Mouse (Mus musculus) stomach, postnatal 0 days (tissue): ENCODE results near the gene Rnf220. TPM values are rescaled to one million over a fixed set of nuclear protein-coding genes. Genes with fewer than 3 reads are reported as not detected.
A peak's percentile ranks its signal among the peaks of the same experiment; 100 is the strongest.

Experiments used
- ATAC-seq: fragments of 200-750 bp; cut with Nextera tagmentation; 2 replicates; pipeline ENCODE4 v1.8.0; 2017; ENCODE audit not compliant: low FRiP score, low TSS enrichment
- DNase-seq: peaks from one replicate; pipeline ENCODE4 v3.0.0-alpha.2; 2016; ENCODE audit warnings: low spot score
- H3K27ac ChIP-seq: fragments of 300-500 bp; sonication (generic); replicated peaks from 2 replicates; pipeline ENCODE4 v1.5.1; 2014; ENCODE audit warnings: mild to moderate bottlenecking, control low read depth
- H3K27me3 ChIP-seq: fragments of 300-500 bp; sonication (generic); 2 replicates; pipeline ENCODE4 v1.6.1; 2014; ENCODE audit warnings: low read length; ENCODE audit not compliant: control insufficient read depth, insufficient read depth
- H3K36me3 ChIP-seq: fragments of 300-500 bp; sonication (generic); 2 replicates; pipeline ENCODE4 v1.6.1; 2014; ENCODE audit warnings: low read length, mixed read lengths; ENCODE audit not compliant: control insufficient read depth, insufficient read depth
- H3K4me1 ChIP-seq: fragments of 300-500 bp; sonication (generic); replicated peaks from 2 replicates; pipeline ENCODE4 v1.6.1; 2014; ENCODE audit warnings: antibody characterized with exemption; ENCODE audit not compliant: control insufficient read depth, insufficient read depth
- H3K4me2 ChIP-seq: fragments of 300-500 bp; sonication (generic); replicated peaks from 2 replicates; pipeline ENCODE4 v1.6.1; 2014; ENCODE audit warnings: low read depth, mild to moderate bottlenecking, control low read depth, moderate library complexity
- H3K4me3 ChIP-seq: fragments of 300-500 bp; sonication (generic); 2 replicates; pipeline ENCODE4 v1.5.1; 2014; ENCODE audit warnings: low read depth, low read length, control low read depth
- H3K9ac ChIP-seq: fragments of 300-500 bp; sonication (generic); 2 replicates; pipeline ENCODE4 v1.6.1; 2014; ENCODE audit warnings: mild to moderate bottlenecking, low read length, control low read depth, mixed read lengths
- H3K9me3 ChIP-seq: fragments of 300-500 bp; sonication (generic); 2 replicates; pipeline ENCODE4 v1.6.1; 2016; ENCODE audit warnings: low read length; ENCODE audit not compliant: control insufficient read depth
- CTCF ChIP-seq: IDR thresholded peaks from 2 replicates; pipeline ENCODE4 v1.5.1; 2016; ENCODE audit warnings: antibody characterized with exemption, low read depth, mild to moderate bottlenecking, moderate library complexity
- EP300 ChIP-seq: optimal IDR thresholded peaks from 2 replicates; pipeline ENCODE3; 2016; ENCODE audit warnings: antibody characterized with exemption
- WGBS: fragments of 180-500 bp; shearing (Covaris S2); extraction: QIAGEN DNeasy Blood & Tissue Kit; methylation state at CpG from one replicate; pipeline ENCODE4 v1.1.7; 2014; 5-methylcytosine and 5-hydroxymethylcytosine counted together
- polyA plus RNA-seq: library from polyadenylated mRNA; unstranded; fragments of >200 nt; fragmentation: Nextera tagmentation; extraction: Ambion mirVana; gene quantifications from 2 replicates; pipeline ENCODE4 v1.2.1, GENCODE M21; 2015

The Rnf220 gene
- polyA plus RNA-seq = 32.9 and 33.0 TPM in 2 replicates

DNA sequence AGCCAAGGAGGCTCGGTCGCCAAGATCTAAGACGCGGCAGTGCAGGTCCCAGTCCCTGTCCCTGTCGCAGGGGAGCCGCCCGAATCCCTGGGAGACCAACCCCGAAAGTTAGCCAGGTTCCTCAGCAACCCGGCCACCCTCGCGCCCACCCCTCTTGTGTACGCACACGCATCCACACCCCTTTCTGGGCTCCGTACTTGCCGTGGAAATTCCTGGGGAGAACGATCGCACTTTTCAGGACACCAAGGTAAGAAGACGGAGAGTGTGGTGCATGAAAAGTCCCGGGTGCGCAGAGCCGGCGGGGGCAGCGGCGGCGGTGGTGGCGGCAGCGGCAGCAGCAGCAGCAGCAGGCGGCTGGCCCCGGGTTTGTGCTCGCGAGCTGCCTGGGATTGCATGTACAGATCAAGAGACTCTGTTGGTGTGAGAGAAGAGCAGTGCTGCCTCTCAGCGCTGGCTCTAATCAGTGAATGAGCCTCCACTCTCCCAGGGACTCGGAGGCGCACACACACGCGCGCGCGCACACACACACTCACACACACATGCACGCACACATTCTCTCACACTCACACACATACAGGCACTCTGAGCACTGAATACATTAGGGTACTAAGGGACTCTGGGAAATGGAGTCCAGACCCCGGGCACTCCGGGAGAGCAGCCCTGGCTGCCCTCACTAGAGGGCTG is at the start of gene Rnf220:
Rnf220 (minus strand) TSS at position 571 of the 684 bp plus-strand sequence.
- Histone ChIP-seq H3K9me3 (no peaks in the 10 kb centered on the region), H3K27ac (0 out of 2 replicates have a peak within 1 kb of the TSS, but pooled peaks have one; percentile 9), H3K36me3 (no peaks in the 10 kb centered on the region), H3K9ac (peak within 1 kb of the TSS; percentile 38), H3K4me2 (peak within 1 kb of the TSS; percentile 64), H3K4me1 (no peaks in the 10 kb centered on the region), H3K27me3 (peaks cover 24% of the 10 kb centered on the region), H3K4me3 (peak within 1 kb of the TSS; percentile 42)
- DNase-seq (peak; percentile 37), ATAC-seq (peak; percentile 64; the same call in 1 of the 2 replicates)
- WGBS = under 1% methylated on average over 42 of the region's 42 CpGs
- TF ChIP-seq EP300 = no peak
- TF ChIP-seq CTCF = 0 out of 2 replicates have a peak, but pooled peaks have one; percentile 20

DNA sequence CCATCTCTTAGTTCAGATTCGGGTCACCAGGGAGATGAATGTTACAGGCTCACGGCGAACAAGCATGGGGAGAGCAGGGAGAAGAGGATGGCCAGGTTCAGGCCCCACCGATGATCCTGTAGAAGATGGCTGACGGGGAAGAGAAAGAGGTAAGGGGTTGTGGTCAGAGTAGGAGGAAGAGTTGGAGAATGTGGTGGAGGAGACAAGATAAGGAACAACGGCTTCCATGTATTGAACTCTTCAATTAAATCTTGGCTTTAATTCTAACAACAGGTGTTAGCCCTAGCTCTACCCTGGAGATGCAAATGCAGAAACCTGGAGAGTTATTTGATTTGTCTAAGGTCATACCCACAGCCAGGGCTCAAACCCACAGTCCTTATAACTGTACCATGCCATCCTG is 49.8 kb upstream of the Rnf220 start:
- H3K4me2 ChIP-seq = no peak overlapping the region
- H3K27me3 ChIP-seq = no peaks in the 10 kb centered on the region
- 90% methylated on average over 6 of the region's 6 CpGs for WGBS
- no peak overlapping the region for H3K4me3 ChIP-seq
- no peak overlapping the region for H3K27ac ChIP-seq
- no peak for ATAC-seq
- H3K36me3 ChIP-seq = no peaks in the 10 kb centered on the region
- TF ChIP-seq CTCF = no peak
- H3K9me3 ChIP-seq = no peaks in the 10 kb centered on the region
- no peak overlapping the region for H3K9ac ChIP-seq
- H3K4me1 ChIP-seq = peaks cover 5% of the 10 kb centered on the region; the same call in 1 of the 2 replicates
- DNase-seq = no peak

GRCm38 (mm10) chr4:117545448-117545847 is 48.6 kb upstream of the Rnf220 start:
- Histone ChIP-seq H3K27me3 (no peaks in the 10 kb centered on the region), H3K9ac (no peak overlapping the region), H3K27ac (no peak overlapping the region), H3K4me2 (no peak overlapping the region), H3K9me3 (no peaks in the 10 kb centered on the region), H3K36me3 (no peaks in the 10 kb centered on the region), H3K4me1 (no peaks in the 10 kb centered on the region; the same call in 1 of the 2 replicates), H3K4me3 (no peak overlapping the region)
- no peak for DNase-seq
- TF ChIP-seq EP300 (no peak), CTCF (no peak)
- no peak for ATAC-seq
- WGBS = 89% methylated on average over 3 of the region's 3 CpGs

DNA sequence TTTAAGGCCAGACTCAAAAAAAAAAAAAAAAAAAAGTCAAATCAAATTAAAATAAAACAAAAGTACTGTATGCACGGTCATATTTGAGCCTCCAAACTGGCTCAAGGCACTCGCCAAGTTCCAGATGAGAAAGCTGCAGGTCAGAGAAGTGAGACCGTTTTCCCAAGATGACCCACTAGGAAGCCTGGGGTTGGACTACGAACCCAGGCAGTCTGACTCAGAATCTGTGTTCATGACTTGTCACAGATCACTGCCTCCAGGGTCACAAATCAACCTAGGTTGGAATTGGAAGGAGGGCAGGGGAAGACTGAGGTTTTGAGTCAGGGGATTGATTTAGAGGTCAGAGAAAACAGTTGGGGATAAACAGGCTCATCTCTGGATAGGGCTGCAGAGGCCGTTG is 43.7 kb upstream of the Rnf220 start:
- no peaks in the 10 kb centered on the region for H3K36me3 ChIP-seq
- H3K9ac ChIP-seq = no peak overlapping the region
- H3K27ac ChIP-seq = no peak overlapping the region
- no peaks in the 10 kb centered on the region for H3K27me3 ChIP-seq
- no peaks in the 10 kb centered on the region for H3K4me1 ChIP-seq
- DNase-seq (no peak), ATAC-seq (no peak)
- H3K9me3 ChIP-seq = no peaks in the 10 kb centered on the region
- 75% methylated on average over 5 of the region's 5 CpGs for WGBS
- TF ChIP-seq CTCF = no peak
- no peak for TF ChIP-seq EP300
- H3K4me2 ChIP-seq = no peak overlapping the region
- H3K4me3 ChIP-seq = no peak overlapping the region

DNA sequence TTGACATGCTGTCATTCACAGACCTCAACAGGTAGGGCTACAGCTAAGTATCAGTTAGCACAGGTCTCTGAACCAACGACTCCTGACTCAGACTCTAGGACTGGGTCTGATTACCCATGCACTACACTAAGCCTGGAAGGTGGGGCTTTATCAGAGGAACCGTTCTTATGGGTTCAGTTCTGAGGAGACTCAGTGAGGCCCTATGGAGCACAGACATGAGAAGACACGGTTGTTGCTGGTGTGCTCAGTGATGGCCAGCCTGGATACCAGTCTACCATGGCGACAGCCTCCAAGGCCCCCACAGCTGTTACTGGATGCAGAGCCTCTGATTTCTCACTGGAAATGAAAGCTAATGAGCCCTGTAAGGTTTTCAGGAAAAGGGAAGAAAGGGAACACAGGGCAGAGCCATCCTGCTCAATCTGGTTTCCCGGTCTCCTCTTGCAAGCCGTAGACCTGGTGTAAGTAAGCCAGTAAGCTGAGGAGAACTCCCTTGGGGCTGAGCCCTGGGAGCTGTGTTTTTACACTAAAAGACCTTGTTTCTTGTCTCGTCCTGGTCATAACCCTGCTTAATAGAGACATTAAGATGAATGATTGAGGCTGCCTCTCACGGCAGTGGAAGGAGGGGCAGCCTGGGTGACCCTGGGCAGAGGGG is 42.6 kb upstream of the Rnf220 start:
- TF ChIP-seq EP300 (no peak), CTCF (no peak)
- 64% methylated on average over 8 of the region's 8 CpGs for WGBS
- H3K4me2 ChIP-seq = no peak overlapping the region
- no peak overlapping the region for H3K4me3 ChIP-seq
- H3K36me3 ChIP-seq = no peaks in the 10 kb centered on the region
- no peaks in the 10 kb centered on the region for H3K4me1 ChIP-seq
- H3K27me3 ChIP-seq = no peaks in the 10 kb centered on the region
- H3K9ac ChIP-seq = no peak overlapping the region
- H3K27ac ChIP-seq = no peak overlapping the region
- no peaks in the 10 kb centered on the region for H3K9me3 ChIP-seq
- ATAC-seq = no peak
- no peak for DNase-seq

DNA sequence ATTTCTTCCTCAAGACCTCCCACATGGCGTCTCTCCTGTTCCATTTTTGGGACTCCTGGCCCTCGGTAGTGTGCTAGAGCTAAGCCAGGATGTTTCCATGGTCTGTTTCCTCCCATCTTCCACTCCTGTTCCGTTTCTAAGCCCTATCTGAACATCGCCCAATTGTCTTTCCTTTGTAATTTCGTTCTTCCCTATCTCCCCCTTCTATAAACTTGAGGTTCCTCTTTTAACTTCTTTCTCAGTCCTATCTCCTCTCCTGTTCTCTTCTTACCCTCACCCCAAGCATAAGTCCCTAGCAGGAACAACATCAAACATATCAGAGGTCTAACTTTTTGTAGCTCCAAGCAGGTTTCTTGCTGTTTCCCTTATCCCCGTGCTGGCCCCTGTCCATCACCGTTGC is 40.1 kb upstream of the Rnf220 start:
- WGBS = 80% methylated on average over 7 of the region's 7 CpGs
- H3K4me2 ChIP-seq = no peak overlapping the region
- H3K27me3 ChIP-seq = no peaks in the 10 kb centered on the region
- H3K4me3 ChIP-seq = no peak overlapping the region
- H3K9me3 ChIP-seq = no peaks in the 10 kb centered on the region
- no peak for ATAC-seq
- no peaks in the 10 kb centered on the region for H3K4me1 ChIP-seq
- TF ChIP-seq EP300 = no peak
- no peak for TF ChIP-seq CTCF
- no peak for DNase-seq
- H3K36me3 ChIP-seq = no peaks in the 10 kb centered on the region
- H3K27ac ChIP-seq = no peak overlapping the region
- H3K9ac ChIP-seq = no peak overlapping the region
